Comparison of ENCODE assay signal across 45 mouse cellular contexts in genomic region chr17:23627813-23628212, GRCm38 (mm10). TPM values are rescaled to one million over a fixed set of nuclear protein-coding genes. Genes with fewer than 3 reads are reported as not detected.
"Had no signal": no experiment of that assay in that cellular context is flagged by ENCODE, and none has a peak within 500 bp of the region (broad histone marks: within the 10 kb centered on the region; RNA-seq: fewer than 3 reads in every experiment).

No protein-coding gene starts in this region.

- H3K27me3 ChIP-seq: limb, embryonic 12.5 days; limb, embryonic 15.5 days; liver, embryonic 13.5 days; liver, embryonic 15.5 days; lung, embryonic 15.5 days; midbrain, embryonic 13.5 days; midbrain, embryonic 15.5 days; neural tube, embryonic 12.5 days; neural tube, embryonic 13.5 days had no signal

- H3K9ac ChIP-seq: limb, embryonic 12.5 days; limb, embryonic 13.5 days; limb, embryonic 15.5 days; liver, embryonic 12.5 days; liver, embryonic 13.5 days; liver, embryonic 14.5 days; liver, embryonic 15.5 days; liver, postnatal 0 days; lung, embryonic 14.5 days; lung, embryonic 15.5 days; midbrain, embryonic 12.5 days; midbrain, embryonic 13.5 days; midbrain, embryonic 15.5 days; neural tube, embryonic 12.5 days; neural tube, embryonic 13.5 days had no signal

- H3K27ac ChIP-seq: limb, embryonic 10.5 days; limb, embryonic 12.5 days; limb, embryonic 13.5 days; limb, embryonic 15.5 days; liver, embryonic 12.5 days; liver, embryonic 13.5 days; liver, embryonic 14.5 days; liver, embryonic 15.5 days; lung, embryonic 15.5 days; macrophage; midbrain, embryonic 10.5 days; midbrain, embryonic 12.5 days; midbrain, embryonic 13.5 days; midbrain, embryonic 15.5 days; neural tube, embryonic 12.5 days; neural tube, embryonic 13.5 days had no signal

- ATAC-seq: liver, embryonic 12.5 days; liver, postnatal 0 days; lung, postnatal 0 days; midbrain, embryonic 13.5 days; midbrain, embryonic 15.5 days; midbrain, embryonic 16.5 days had no signal

- H3K4me3 ChIP-seq: limb, embryonic 10.5 days; limb, embryonic 12.5 days; limb, embryonic 13.5 days; limb, embryonic 15.5 days; liver, embryonic 12.5 days; liver, embryonic 13.5 days; liver, embryonic 15.5 days; lung, embryonic 15.5 days; megakaryocyte, embryonic 14.5 days; midbrain, embryonic 10.5 days; midbrain, embryonic 12.5 days; midbrain, embryonic 13.5 days; midbrain, embryonic 15.5 days; myocyte; neural tube, embryonic 12.5 days; neural tube, embryonic 13.5 days had no signal

- H3K36me3 ChIP-seq: limb, embryonic 10.5 days; limb, embryonic 12.5 days; limb, embryonic 13.5 days; limb, embryonic 15.5 days; liver, embryonic 12.5 days; liver, embryonic 13.5 days; liver, embryonic 15.5 days; lung, embryonic 15.5 days; midbrain, embryonic 10.5 days; midbrain, embryonic 12.5 days; midbrain, embryonic 13.5 days; midbrain, embryonic 15.5 days; neural tube, embryonic 12.5 days; neural tube, embryonic 13.5 days had no signal

- H3K9me3 ChIP-seq: limb, embryonic 10.5 days; limb, embryonic 12.5 days; limb, embryonic 13.5 days; limb, embryonic 15.5 days; liver, embryonic 12.5 days; liver, embryonic 13.5 days; liver, embryonic 15.5 days; lung, embryonic 15.5 days; megakaryocyte, embryonic 14.5 days; midbrain, embryonic 10.5 days; midbrain, embryonic 12.5 days; midbrain, embryonic 13.5 days; midbrain, embryonic 15.5 days; neural tube, embryonic 12.5 days; neural tube, embryonic 13.5 days had no signal

- H3K4me2 ChIP-seq: limb, embryonic 12.5 days; limb, embryonic 13.5 days; limb, embryonic 15.5 days; liver, embryonic 11.5 days; liver, embryonic 12.5 days; liver, embryonic 13.5 days; liver, embryonic 15.5 days; lung, embryonic 14.5 days; lung, embryonic 15.5 days; midbrain, embryonic 11.5 days; midbrain, embryonic 12.5 days; midbrain, embryonic 13.5 days; midbrain, embryonic 15.5 days; neural tube, embryonic 12.5 days; neural tube, embryonic 13.5 days had no signal

- H3K4me1 ChIP-seq: limb, embryonic 13.5 days; liver, embryonic 12.5 days; midbrain, embryonic 15.5 days had no signal

- DNase-seq: left cerebral cortex, postnatal 4 days; liver; liver, embryonic 13.5 days; liver, postnatal 0 days; lung, adult 18-20 months; lung, adult 2 months; lung, embryonic 14.5 days; lung, postnatal 10 days; lung, postnatal 14 days; lung, postnatal 36 days; lung, postnatal 4 days; midbrain, embryonic 14.5 days had no signal

RNA-seq across cellular contexts. Expression of gene Mmp25, which starts 17.3 kb away (rescaled TPM):
- total RNA-seq: megakaryocyte-erythroid progenitor cell, adult 5-6 weeks had no signal
- polyA plus RNA-seq: liver, embryonic 11.5 days; myocyte had no signal

RNA-seq across cellular contexts. Expression of gene Zscan10, which starts 27.2 kb away (rescaled TPM):
- total RNA-seq: left cerebral cortex, postnatal 10 days; left cerebral cortex, postnatal 14 days; left cerebral cortex, postnatal 25 days; left cerebral cortex, postnatal 36 days; left cerebral cortex, postnatal 4 days; liver, adult 2 months; megakaryocyte progenitor cell, adult 5-6 weeks; megakaryocyte, adult 5-6 weeks; megakaryocyte-erythroid progenitor cell, adult 5-6 weeks; midbrain, postnatal 0 days; monocyte, adult 5-6 weeks had no signal
- polyA plus RNA-seq: liver, adult 2 months; liver, embryonic 12.5 days; liver, embryonic 13.5 days; liver, embryonic 14.5 days; liver, embryonic 15.5 days; liver, embryonic 16.5 days; liver, postnatal 0 days; lung, postnatal 0 days; macrophage; midbrain, embryonic 11.5 days; midbrain, embryonic 12.5 days; midbrain, embryonic 13.5 days; midbrain, embryonic 14.5 days; midbrain, embryonic 15.5 days; midbrain, embryonic 16.5 days; midbrain, postnatal 0 days; neural tube, embryonic 11.5 days; neural tube, embryonic 13.5 days had no signal

RNA-seq across cellular contexts. Expression of gene Zfp13, which starts 28.5 kb away (rescaled TPM):
- total RNA-seq: megakaryocyte-erythroid progenitor cell, adult 5-6 weeks; monocyte, adult 5-6 weeks had no signal

RNA-seq across cellular contexts. Expression of gene Bicdl2, which starts 32.5 kb away (rescaled TPM):
- total RNA-seq: left cerebral cortex, postnatal 10 days; left cerebral cortex, postnatal 14 days; left cerebral cortex, postnatal 25 days; left cerebral cortex, postnatal 36 days; left cerebral cortex, postnatal 4 days; megakaryocyte progenitor cell, adult 5-6 weeks; megakaryocyte, adult 5-6 weeks; megakaryocyte-erythroid progenitor cell, adult 5-6 weeks; midbrain, postnatal 0 days; monocyte, adult 5-6 weeks had no signal
- polyA plus RNA-seq: liver, adult 2 months; liver, embryonic 12.5 days; liver, embryonic 15.5 days; macrophage; midbrain, embryonic 15.5 days; midbrain, embryonic 16.5 days; neural tube, embryonic 11.5 days; neural tube, embryonic 13.5 days had no signal
